Comparison of ENCODE assay signal across 10 mouse cellular contexts in genomic region chrX:57921294-57921693, GRCm38 (mm10).
DNase-seq lines count a peak whose midpoint lies in the region; ATAC-seq and TF ChIP-seq lines count a peak whose summit lies in the region.
"Had no signal": no experiment of that assay in that cellular context is flagged by ENCODE, and none has a peak within 500 bp of the region (broad histone marks: within the 10 kb centered on the region; RNA-seq: fewer than 3 reads in every experiment).

No protein-coding gene starts in this region.

- intact Hi-C loops in heart, postnatal 14 days (cut with DNase I) = loop anchor here (10.0 kb wide), 1 partner anchor 574 kb away; no protein-coding TSS in a partner anchor

- no peak for DNase-seq in heart, adult 11 months
- DNase-seq in embryo, embryonic 9.5 days (ENCODE audit: extremely low spot score) = peak; percentile 64
- peak; percentile 2 to 10 for DNase-seq in heart, postnatal 14 days
- peak; percentile 43 for DNase-seq in midbrain, postnatal 0 days (ENCODE audit: low spot score)
- DNase-seq in thymus, postnatal 14 days = no peak
- no peak for DNase-seq in frontal cortex, postnatal 10 days (ENCODE audit: low spot score in 2 of 2)
- DNase-seq: kidney, postnatal 14 days; thymus, postnatal 36 days had no signal

- 7% methylated on average over 16 of the region's 16 CpGs for WGBS in heart, embryonic 13.5 days
- 19% methylated on average over 16 of the region's 16 CpGs for WGBS in midbrain, postnatal 0 days

- ATAC-seq in heart, embryonic 13.5 days (ENCODE audit: extremely low read depth, insufficient number of reproducible peaks, low FRiP score, low TSS enrichment) = no peak
- no peak for ATAC-seq in midbrain, postnatal 0 days (ENCODE audit: low FRiP score)
- ATAC-seq in megakaryocyte, adult 5-6 weeks (ENCODE audit: poor library complexity, severe bottlenecking) = no peak

- H3K27me3 ChIP-seq in heart, embryonic 13.5 days (replicated peaks) = peaks cover 82% of the 10 kb centered on the region
- no peaks in the 10 kb centered on the region for H3K27me3 ChIP-seq in midbrain, postnatal 0 days (ENCODE audit: insufficient read depth, low read length)

- no peaks in the 10 kb centered on the region for H3K9me3 ChIP-seq in heart, embryonic 13.5 days
- no peaks in the 10 kb centered on the region for H3K9me3 ChIP-seq in midbrain, postnatal 0 days (ENCODE audit: low read length)

- peak; percentile 46 for TF ChIP-seq CTCF in midbrain, postnatal 0 days (IDR thresholded peaks at IDR 0.05)

- no peaks in the 10 kb centered on the region for H3K4me1 ChIP-seq in heart, embryonic 13.5 days
- H3K4me1 ChIP-seq in midbrain, postnatal 0 days (ENCODE audit: insufficient read depth, low read length) = no peaks in the 10 kb centered on the region

- no peak overlapping the region for H3K9ac ChIP-seq in heart, embryonic 13.5 days
- no peak overlapping the region for H3K9ac ChIP-seq in midbrain, postnatal 0 days (replicated peaks; ENCODE audit: low read length, poor library complexity, severe bottlenecking)

- no peaks in the 10 kb centered on the region for H3K36me3 ChIP-seq in heart, embryonic 13.5 days
- no peaks in the 10 kb centered on the region for H3K36me3 ChIP-seq in midbrain, postnatal 0 days (ENCODE audit: insufficient read depth, low read length)

- H3K4me2 ChIP-seq in heart, embryonic 13.5 days = peak overlapping the region; percentile 37
- H3K4me2 ChIP-seq in midbrain, postnatal 0 days (ENCODE audit: low read depth, low read length, poor library complexity, severe bottlenecking) = no peak overlapping the region

- H3K4me3 ChIP-seq in heart, embryonic 13.5 days = peak overlapping the region; percentile 19; the same call in 1 of the 2 replicates
- no peak overlapping the region for H3K4me3 ChIP-seq in midbrain, postnatal 0 days (ENCODE audit: low read depth, low read length)

- no peak overlapping the region for H3K27ac ChIP-seq in heart, embryonic 13.5 days (replicated peaks)
- no peak overlapping the region for H3K27ac ChIP-seq in midbrain, postnatal 0 days (ENCODE audit: low read depth, low read length)

Comparison
In these comparisons a context has a peak if more than half of its experiments do, and no peak if none do; other contexts are left out.
1. DNase-seq: peak in embryo, embryonic 9.5 days (single experiment), heart, postnatal 14 days (2 of 2) and midbrain, postnatal 0 days (single experiment); none in heart, adult 11 months (single experiment), thymus, postnatal 14 days (single experiment) and frontal cortex, postnatal 10 days (0 of 2).